Mouse (Mus musculus): ENCODE data around the gene Hist1h3f.

DNA sequence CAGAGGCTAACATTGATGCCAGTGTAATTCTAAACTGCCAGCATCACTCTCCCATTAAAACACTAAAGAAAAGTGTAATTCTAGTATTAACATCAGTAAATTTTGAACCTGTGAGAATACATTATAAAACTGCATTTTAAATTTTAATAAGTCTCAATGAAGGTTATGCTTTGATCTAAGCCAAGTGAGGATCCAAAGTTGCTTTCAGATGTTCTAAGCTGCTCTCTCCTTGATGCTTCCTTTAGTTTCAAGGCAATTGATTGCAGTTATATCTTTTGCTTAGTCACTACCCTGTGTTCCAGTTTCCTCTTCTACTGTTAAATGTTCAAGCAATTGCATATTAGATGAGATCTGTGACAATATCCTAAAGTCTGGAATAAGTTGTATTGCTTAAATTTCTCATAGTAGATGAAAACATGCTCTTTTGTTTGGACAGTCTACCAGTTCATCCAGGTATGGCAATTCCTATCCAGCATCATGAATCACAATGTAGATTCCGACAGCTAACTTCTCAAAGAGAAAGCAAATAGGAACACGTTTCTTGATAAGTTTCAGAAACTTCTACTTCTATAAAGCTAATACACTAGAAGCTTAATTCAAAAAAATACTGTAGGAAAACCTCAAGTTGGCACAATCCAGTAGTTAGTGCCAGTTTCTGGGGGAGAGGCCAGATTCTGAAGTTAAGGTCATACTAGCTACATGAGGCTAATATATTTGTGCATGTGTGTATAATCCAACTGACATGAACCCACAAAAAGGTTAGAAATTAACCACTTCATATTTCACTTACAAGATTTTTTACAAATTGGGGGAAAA lies 28.6 kb downstream of the Hist1h3f start:
- TF ChIP-seq CTCF (IDR thresholded peaks at IDR 0.05 in 2 of 3, conservative IDR thresholded peaks at IDR 0.05 in 1 of 3; ENCODE audit: control insufficient read depth in 1 of 3, insufficient read depth in 1 of 3, low read depth in 2 of 3, low read length in 3 of 3, poor library complexity in 1 of 3, severe bottlenecking in 1 of 3) (no peak), POLR2AphosphoS2 (IDR thresholded peaks at IDR 0.05; ENCODE audit: low read length) (no peak), ZKSCAN1 (IDR thresholded peaks at IDR 0.05; ENCODE audit: low read depth, low read length) (no peak)

Measured in MEL (cell line).